Mouse (Mus musculus): ENCODE measurements around the gene Pitx2.

Pitx2 gene

GRCm38 (mm10) chr3:129201681-129202255 lies 2.1 kb downstream of the Pitx2 start:
- in situ Hi-C loops (cut with MboI, MseI), result loop anchor here (25.0 kb wide), 2 partner anchors 1414 to 1564 kb away; partner anchors contain the start of genes Alpk1, Neurog2 and Tifa

- in situ Hi-C loops (cut with MboI, MseI), result loop anchor here (25.0 kb wide), 2 partner anchors 1416 to 1566 kb away; partner anchors contain the start of genes Alpk1, Neurog2 and Tifa
Observed at GRCm38 (mm10) chr3:129202871-129203740, 3.4 kb downstream of the Pitx2 start.

- in situ Hi-C loops (cut with MboI, MseI), result loop anchor here (25.0 kb wide), 2 partner anchors 1417 to 1567 kb away; partner anchors contain the start of genes Alpk1, Neurog2 and Tifa
Observed at GRCm38 (mm10) chr3:129203761-129204440, 4.2 kb downstream of the Pitx2 start.

- in situ Hi-C loops (cut with MboI, MseI), result loop anchor here (25.0 kb wide), 2 partner anchors 1417 to 1567 kb away; partner anchors contain the start of genes Alpk1, Neurog2 and Tifa
Observed at GRCm38 (mm10) chr3:129204441-129205313, 5.0 kb downstream of the Pitx2 start.

GRCm38 (mm10) chr3:129205481-129206175 lies 6.0 kb downstream of the Pitx2 start:
- in situ Hi-C loops (cut with MboI, MseI), result loop anchor here (25.0 kb wide), 2 partner anchors 1418 to 1568 kb away; partner anchors contain the start of genes Alpk1, Neurog2 and Tifa

GRCm38 (mm10) chr3:129206776-129207175 lies 7.1 kb downstream of the Pitx2 start:
- in situ Hi-C loops (cut with MboI, MseI), result loop anchor here (25.0 kb wide), 2 partner anchors 1419 to 1569 kb away; partner anchors contain the start of genes Alpk1, Neurog2 and Tifa

GRCm38 (mm10) chr3:129207231-129208030 lies 7.8 kb downstream of the Pitx2 start:
- in situ Hi-C loops (cut with MboI, MseI), result loop anchor here (25.0 kb wide), 2 partner anchors 1420 to 1570 kb away; partner anchors contain the start of genes Alpk1, Neurog2 and Tifa

GRCm38 (mm10) chr3:129208031-129208380 lies 8.3 kb downstream of the Pitx2 start:
- in situ Hi-C loops (cut with MboI, MseI), result loop anchor here (25.0 kb wide), 2 partner anchors 1421 to 1571 kb away; partner anchors contain the start of genes Alpk1, Neurog2 and Tifa

GRCm38 (mm10) chr3:129208421-129208820 lies 8.7 kb downstream of the Pitx2 start:
- in situ Hi-C loops (cut with MboI, MseI), result loop anchor here (25.0 kb wide), 2 partner anchors 1421 to 1571 kb away; partner anchors contain the start of genes Alpk1, Neurog2 and Tifa

GRCm38 (mm10) chr3:129209266-129209665 lies 9.6 kb downstream of the Pitx2 start:
- in situ Hi-C loops (cut with MboI, MseI), result loop anchor here (25.0 kb wide), 2 partner anchors 1422 to 1572 kb away; partner anchors contain the start of genes Alpk1, Neurog2 and Tifa

- in situ Hi-C loops (cut with MboI, MseI), result loop anchor here (25.0 kb wide), 2 partner anchors 1422 to 1572 kb away; partner anchors contain the start of genes Alpk1, Neurog2 and Tifa
Observed at GRCm38 (mm10) chr3:129209771-129210170, 10.1 kb downstream of the Pitx2 start.

GRCm38 (mm10) chr3:129212038-129212645 lies 12.5 kb downstream of the Pitx2 start:
- in situ Hi-C loops (cut with MboI, MseI), result loop anchor here (25.0 kb wide), 2 partner anchors 1425 to 1575 kb away; partner anchors contain the start of genes Alpk1, Neurog2 and Tifa

- in situ Hi-C loops (cut with MboI, MseI), result loop anchor here (25.0 kb wide), 2 partner anchors 1426 to 1576 kb away; partner anchors contain the start of genes Alpk1, Neurog2 and Tifa
Observed at GRCm38 (mm10) chr3:129212807-129213206, 13.1 kb downstream of the Pitx2 start.

GRCm38 (mm10) chr3:129213633-129214145 lies 14.0 kb downstream of the Pitx2 start:
- in situ Hi-C loops (cut with MboI, MseI), result loop anchor here (25.0 kb wide), 2 partner anchors 1426 to 1576 kb away; partner anchors contain the start of genes Alpk1, Neurog2 and Tifa

GRCm38 (mm10) chr3:129214146-129214665 lies 14.5 kb downstream of the Pitx2 start:
- in situ Hi-C loops (cut with MboI, MseI), result loop anchor here (25.0 kb wide), 2 partner anchors 1427 to 1577 kb away; partner anchors contain the start of genes Alpk1, Neurog2 and Tifa

- in situ Hi-C loops (cut with MboI, MseI), result loop anchor here (25.0 kb wide), 2 partner anchors 1427 to 1577 kb away; partner anchors contain the start of genes Alpk1, Neurog2 and Tifa
Observed at GRCm38 (mm10) chr3:129214666-129215161, 15.0 kb downstream of the Pitx2 start.

GRCm38 (mm10) chr3:129215241-129215750 lies 15.6 kb downstream of the Pitx2 start:
- in situ Hi-C loops (cut with MboI, MseI), result loop anchor here (25.0 kb wide), 2 partner anchors 1428 to 1578 kb away; partner anchors contain the start of genes Alpk1, Neurog2 and Tifa
